Mouse (Mus musculus) NIH3T3 (cell line): ENCODE measurements around the gene Rps12.
"Not testable (repeated sequence)": the region's sequence is repeated elsewhere in the genome, so short reads cannot be mapped to it uniquely, and the experiment has no call there.

ENCODE experiments used
- DNase-seq: peaks from one replicate; pipeline ENCODE4 v3.0.0-alpha.2; 2012; ENCODE audit warnings: low read depth

The Rps12 gene

DNA sequence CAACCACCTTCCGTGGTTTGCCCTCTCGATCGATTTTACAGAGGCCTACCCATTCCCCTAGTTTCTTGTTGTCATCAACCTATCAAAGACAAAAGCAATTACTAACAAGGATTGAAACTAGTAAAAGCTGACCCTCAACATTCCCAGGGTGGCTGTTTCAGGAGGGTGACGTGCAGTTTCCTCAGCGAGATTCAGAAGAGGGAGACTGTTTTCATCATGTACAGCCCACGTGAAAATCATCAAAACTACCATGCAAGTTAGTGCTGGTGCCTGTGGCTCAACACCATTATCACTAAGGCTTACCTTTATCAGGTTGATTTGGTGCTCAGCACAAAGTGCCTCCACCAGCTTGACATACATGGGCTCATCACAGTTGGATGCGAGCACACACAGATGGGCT is 1.5 kb downstream of the Rps12 start:
- not testable (repeated sequence) for DNase-seq

DNA sequence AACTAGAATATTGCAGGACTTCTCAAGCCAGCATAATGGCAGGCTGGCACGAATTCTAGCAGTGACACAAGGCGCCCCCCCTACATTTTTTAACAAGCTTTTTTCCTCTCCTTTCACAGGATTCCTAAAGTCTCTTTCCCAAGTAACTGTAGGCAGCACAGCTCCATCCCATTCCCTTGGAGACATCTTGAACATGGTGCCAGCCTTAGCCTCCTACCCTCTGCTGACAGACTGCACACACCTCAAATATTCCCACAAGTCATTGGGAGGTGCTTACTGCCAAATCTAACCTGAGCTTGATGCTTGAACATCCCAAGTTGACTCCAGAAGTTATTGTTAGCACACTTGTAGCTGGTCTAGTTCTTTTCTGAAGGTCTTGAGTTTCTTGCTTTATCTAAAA is 3.0 kb downstream of the Rps12 start:
- DNase-seq: peak; percentile 38

DNA sequence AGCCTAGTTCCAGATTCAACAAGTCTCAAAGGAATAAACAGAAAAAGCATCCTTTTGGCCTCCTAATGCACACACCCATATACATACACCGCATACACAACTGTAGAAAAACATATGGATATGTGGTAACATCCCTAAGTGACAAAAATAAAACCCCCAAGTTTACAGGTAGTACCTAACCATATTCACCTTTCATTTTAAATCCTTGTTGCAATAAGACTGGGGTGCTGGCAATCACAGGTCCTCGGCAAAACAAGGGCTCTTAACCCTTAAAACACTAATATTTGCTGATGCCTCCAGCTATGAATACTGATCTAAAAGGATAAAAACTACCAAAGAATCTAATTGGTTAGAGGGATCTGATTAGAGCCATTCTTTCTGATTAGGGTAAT is 3.6 kb downstream of the Rps12 start:
- peak; percentile 45 for DNase-seq

DNA sequence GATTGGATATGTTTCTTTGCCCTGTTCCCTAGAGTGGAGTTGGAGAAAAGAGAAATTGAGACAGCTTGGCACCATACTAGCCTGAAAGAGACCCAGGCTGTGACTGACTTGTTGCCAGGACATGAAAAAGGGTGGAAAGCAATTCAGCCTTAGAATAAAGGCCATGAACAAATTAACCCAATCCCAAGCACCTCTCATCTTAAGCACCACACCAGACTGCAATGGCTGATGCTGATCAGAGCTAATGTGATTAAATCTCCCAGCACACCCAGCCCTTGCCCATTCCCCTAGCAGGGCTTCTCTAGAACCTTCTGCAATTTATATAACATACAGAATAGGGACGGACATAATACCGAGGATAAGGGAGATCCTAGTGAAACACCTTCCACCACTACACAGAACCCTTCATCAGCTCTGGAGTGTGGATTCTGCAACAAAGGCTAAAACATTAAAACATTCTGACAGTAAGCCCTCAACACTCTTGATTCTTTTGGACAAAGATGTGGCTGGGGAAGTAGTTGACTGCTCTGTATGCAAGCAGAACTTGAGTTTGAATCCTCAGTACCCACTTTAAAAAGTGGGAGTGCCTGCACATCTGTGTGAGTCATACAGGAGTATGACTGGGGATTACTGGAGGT is 4.1 kb downstream of the Rps12 start:
- DNase-seq: no peak

DNA sequence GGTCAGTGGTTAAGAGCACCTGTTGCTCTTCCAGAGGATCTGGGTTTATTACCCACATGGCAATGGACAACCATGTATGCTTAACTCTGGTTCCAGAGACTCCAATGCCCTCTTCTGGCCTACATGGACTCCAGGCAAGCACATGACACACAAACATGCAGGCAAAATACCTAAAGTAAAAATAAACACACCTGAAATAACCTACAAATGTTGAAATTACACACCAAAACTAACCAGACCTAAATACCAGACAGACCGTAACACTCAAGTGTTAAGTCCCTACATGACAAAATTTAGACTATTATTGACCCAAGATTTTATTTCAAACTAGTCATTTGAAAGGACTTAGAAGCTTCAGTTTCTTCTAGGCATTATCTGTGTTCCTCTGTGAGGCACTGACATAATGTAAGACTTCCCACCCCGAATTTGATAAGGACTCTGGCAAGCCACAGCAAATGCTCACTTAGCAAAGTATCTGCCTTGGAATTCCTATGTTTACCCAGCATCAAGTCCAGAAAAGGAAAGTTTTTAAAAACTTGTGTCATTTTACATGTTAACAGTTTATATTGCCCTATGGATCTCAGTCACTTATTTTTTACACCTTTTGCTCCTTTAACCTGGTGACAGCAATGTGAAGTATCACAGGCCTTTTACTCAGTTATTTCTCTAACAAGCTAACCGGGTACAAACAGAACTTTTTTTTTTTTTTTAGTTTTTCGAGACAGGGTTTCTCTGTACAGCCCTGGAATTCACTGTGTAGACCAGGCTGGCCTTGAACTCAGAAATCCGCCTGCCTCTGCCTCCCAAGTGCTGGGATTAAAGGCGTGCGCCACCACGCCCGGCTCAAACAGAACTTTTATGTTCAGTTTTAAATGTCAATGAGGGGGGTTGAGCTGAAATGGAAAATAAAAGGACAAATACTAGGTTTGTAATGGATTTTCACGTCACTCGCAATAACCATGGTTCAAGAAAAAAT is 5.0 kb downstream of the Rps12 start:
- no peak for DNase-seq

DNA sequence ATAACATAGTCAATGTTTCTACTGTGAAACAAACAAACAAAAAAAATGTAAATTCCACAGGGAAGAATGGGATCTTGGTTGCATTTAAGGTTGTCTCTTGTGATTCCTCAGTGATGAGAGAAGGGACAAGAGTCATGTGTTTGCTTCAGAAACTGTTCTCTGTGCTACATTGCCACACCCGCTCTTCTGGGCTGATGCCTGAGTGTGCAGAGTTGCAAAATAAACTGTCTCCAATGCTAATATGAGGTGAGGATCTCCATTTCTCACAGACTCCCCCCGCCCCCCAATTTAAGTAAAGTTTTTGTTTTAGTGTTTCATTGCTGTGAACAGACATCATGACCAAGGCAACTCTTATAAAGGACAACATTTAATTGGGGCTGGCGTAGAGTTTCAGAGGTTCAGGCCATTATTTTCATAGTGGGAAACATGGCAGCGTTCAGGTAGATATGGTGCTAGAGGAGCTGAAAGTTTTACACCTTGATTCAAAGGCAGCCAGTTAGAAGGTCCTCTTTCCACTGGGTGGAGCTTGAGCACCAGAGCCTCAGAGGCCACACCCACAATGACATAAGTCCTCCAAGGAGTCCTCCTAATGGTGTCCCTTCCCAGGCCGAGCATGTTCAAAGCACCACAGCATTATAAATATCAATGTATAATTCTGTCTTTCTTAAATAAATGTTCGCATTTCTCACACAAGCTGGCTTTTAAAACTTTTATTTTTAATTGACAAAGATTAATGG is 6.4 kb downstream of the Rps12 start:
- DNase-seq: peak; percentile 31

DNA sequence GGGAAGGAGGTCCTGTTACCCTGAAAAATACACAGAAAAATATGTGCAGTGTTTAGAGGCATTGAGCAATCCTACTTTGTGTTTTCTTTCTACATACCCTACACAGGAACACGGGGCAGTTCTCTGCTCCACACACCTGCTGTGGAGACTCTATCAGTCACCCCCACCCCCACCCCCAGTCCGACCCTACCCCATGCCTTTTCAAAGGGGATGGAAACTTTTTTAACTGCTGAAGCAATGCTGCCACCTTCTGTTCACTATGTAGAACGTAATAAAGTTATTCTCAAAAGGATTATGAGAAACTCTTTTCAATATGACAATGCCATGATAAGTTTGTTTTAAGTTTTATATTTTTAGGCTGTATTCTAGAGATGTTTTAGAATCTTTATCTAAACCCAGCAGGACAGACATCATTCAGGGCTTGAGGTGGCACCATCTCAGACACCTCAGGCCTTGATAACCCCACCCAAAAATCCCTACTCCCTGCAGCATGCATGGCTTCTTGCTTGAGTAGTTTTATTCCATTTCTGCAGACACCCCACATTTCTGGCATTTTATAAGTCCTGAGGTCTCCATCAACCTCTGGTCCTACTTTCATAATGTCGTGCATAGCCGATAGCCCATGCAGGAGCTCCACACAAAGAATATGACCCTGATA is 9.7 kb downstream of the Rps12 start:
- peak; percentile 36 for DNase-seq

DNA sequence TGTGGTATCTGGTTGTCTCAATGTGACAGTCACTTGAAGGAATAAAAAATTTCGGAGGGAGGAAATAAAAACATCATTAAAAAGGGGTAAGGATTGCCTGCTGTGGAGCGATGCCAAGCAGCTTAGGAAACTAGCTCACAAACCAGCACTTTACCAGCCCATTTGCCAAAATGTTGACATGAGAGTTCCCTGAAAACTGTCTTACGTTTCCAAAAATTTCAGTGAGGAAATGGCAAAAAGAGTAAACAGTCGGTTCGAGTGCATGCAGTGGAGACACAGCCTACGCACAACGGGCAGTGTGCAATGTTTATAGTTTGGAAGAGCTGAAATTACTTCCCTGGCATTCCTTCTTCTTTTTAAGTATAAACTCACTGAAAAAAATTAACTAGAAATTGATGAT is 32.9 kb downstream of the Rps12 start:
- peak; percentile 28 for DNase-seq
